Mouse (Mus musculus): ENCODE measurements at regions not wholly inside any gene's neighbourhood (a gene's known extent, or its start where the extent isn't known, plus 50 kb on each side); places are given as distances from the start of the nearest gene placed in this dataset.

- no peak for TF ChIP-seq CTCF (IDR thresholded peaks at IDR 0.05; ENCODE audit: extremely low read depth, insufficient read depth, low read length)
- no peak for TF ChIP-seq POLR2A (IDR thresholded peaks at IDR 0.05; ENCODE audit: extremely low read depth, insufficient read depth, low read length)
These were observed 135.5 kb upstream of the Slc35f3 start for GRCm38 (mm10) chr8:126162748-126163371.

Measured in cortical plate, adult 2 months (tissue).